Mouse (Mus musculus) skeletal muscle tissue, adult 2 months (tissue): ENCODE data around the gene Zfand6.

Experiments
- DNase-seq: peaks from one replicate; pipeline ENCODE4 v3.0.0-alpha.2; 2012; ENCODE audit warnings: low read depth, low spot score

The Zfand6 gene

GRCm38 (mm10) chr7:84651303-84651986 is 38.3 kb downstream of the Zfand6 start:
- no peak for DNase-seq

- DNase-seq, result no peak
Observed at GRCm38 (mm10) chr7:84649016-84649415, 40.7 kb downstream of the Zfand6 start.

- DNase-seq, result no peak
Observed at GRCm38 (mm10) chr7:84646256-84646655, 43.5 kb downstream of the Zfand6 start.

GRCm38 (mm10) chr7:84643270-84643998 is 46.3 kb downstream of the Zfand6 start:
- DNase-seq, result no peak

- peak; percentile 24 for DNase-seq
Observed at GRCm38 (mm10) chr7:84642159-84642928, 47.4 kb downstream of the Zfand6 start.

GRCm38 (mm10) chr7:84636939-84637338 is 52.8 kb downstream of the Zfand6 start:
- no peak for DNase-seq

GRCm38 (mm10) chr7:84631878-84632277 is 57.9 kb downstream of the Zfand6 start:
- DNase-seq, result no peak

- no peak for DNase-seq
Observed at GRCm38 (mm10) chr7:84623718-84624117, 66.0 kb downstream of the Zfand6 start.

- DNase-seq, result no peak
Observed at GRCm38 (mm10) chr7:84620956-84621355, 68.8 kb downstream of the Zfand6 start.

- no peak for DNase-seq
Observed at GRCm38 (mm10) chr7:84618951-84619350, 70.8 kb downstream of the Zfand6 start.

- DNase-seq, result no peak
Observed at GRCm38 (mm10) chr7:84612445-84612844, 77.3 kb downstream of the Zfand6 start.

GRCm38 (mm10) chr7:84611609-84612008 is 78.2 kb downstream of the Zfand6 start:
- no peak for DNase-seq

GRCm38 (mm10) chr7:84606293-84606749 is 83.4 kb downstream of the Zfand6 start, which contains the start of gene Fah:
Gene Fah (minus strand): TSS chr7:84606722.
- peak; percentile 26 for DNase-seq

GRCm38 (mm10) chr7:84605704-84606292 is 84.0 kb downstream of the Zfand6 start:
- DNase-seq, result peak; percentile 27

- no peak for DNase-seq
Observed at GRCm38 (mm10) chr7:84605033-84605687, 84.6 kb downstream of the Zfand6 start.

GRCm38 (mm10) chr7:84604501-84604900 is 85.3 kb downstream of the Zfand6 start:
- no peak for DNase-seq

- no peak for DNase-seq
Observed at GRCm38 (mm10) chr7:84601331-84601730, 88.4 kb downstream of the Zfand6 start.

GRCm38 (mm10) chr7:84600631-84601030 is 89.1 kb downstream of the Zfand6 start:
- no peak for DNase-seq

GRCm38 (mm10) chr7:84596633-84597032 is 93.1 kb downstream of the Zfand6 start:
- DNase-seq, result no peak

GRCm38 (mm10) chr7:84596002-84596401 is 93.8 kb downstream of the Zfand6 start:
- no peak for DNase-seq

- no peak for DNase-seq
Observed at GRCm38 (mm10) chr7:84594917-84595303, 94.8 kb downstream of the Zfand6 start.
